Mouse (Mus musculus): ENCODE results near the gene Actg2.

Gene Actg2

GRCm38 (mm10) chr6:83479193-83479592 is 56.9 kb downstream of the Actg2 start:
- DNase-seq (ENCODE audit: low read depth) = no peak

DNA sequence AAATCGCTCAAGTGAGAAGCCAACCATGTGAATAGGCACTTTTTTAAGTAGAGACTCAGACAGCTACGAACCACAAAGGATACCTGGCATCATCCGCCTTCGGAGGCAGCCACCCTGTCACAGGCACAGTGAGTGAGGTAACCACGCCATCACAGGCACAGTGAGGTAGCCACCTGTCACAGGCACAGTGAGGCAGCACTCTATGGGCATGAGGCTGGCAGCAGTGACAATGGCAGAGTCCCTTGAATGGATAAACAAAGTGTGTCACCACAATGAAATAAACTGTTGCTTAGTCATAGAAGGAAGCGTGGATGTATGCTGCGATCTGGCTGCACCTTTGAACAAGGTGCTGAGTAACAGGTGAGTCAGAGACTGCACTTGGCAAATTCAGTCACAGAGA is 57.4 kb downstream of the Actg2 start:
- DNase-seq (ENCODE audit: low read depth) = no peak

DNA sequence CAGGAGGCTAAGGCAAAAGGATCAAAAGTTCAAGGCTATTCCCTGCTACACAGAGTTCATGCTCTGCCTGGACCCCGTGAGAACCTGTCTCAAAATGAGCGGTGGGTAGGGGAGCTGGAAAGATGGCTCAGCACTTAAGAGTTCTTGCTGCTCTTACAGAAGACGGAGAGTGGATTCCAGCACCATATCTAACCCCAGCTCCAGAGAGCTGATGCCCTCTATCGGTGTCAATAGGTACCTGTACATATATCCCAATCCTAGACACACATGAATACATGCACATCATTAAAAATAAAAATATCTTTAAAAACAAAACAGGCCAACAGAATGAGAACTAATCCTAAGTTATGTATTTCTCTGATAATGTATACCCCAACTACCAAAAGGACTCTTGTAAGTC is 57.8 kb downstream of the Actg2 start:
- DNase-seq (ENCODE audit: low read depth) = no peak

- no peak for DNase-seq (ENCODE audit: low read depth)
Measured at GRCm38 (mm10) chr6:83475431-83475830, 60.6 kb downstream of the Actg2 start.

DNA sequence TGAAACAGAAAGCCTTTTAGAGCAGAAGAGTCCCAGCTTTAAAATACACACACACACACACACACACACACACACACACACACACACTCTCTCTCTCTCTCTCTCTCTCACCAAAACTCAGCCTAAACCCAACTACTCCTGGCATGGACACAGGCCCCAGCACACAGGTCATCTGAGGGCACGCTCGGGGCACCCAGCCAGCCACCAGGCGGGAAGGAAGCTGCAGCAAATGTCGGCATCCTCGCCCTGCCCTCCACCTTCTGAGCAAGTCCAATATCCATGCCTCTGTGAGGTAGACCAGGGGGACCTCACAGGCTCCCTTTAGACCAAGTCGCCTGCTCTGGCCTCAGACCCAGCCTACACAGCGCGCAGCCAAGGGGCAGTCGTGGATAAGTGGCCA is 62.8 kb downstream of the Actg2 start:
- DNase-seq (ENCODE audit: low read depth) = no peak

- no peak for DNase-seq (ENCODE audit: low read depth)
Measured at GRCm38 (mm10) chr6:83471739-83472138, 64.3 kb downstream of the Actg2 start.

DNA sequence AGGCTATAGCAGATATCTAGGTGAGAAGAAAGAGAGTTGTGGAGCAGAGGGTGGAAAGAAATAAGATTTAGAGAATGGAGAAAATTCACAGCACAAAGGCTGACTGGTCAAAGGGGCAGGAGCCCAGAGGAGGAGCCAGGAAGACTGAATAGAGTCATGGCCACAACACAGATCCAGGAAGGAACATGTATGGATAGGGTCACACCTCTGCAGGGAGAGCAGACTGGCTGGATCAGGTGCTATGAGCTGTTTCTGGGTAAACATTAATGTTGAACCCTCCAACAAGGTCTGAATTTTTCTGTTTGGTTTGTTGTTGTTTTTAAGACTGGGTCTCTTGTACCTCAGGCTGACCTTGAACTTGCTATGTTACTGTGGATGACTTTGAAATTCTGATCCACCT is 72.1 kb downstream of the Actg2 start:
- no peak for DNase-seq (ENCODE audit: low read depth)

Measured in c-Kit-positive CD71-negative TER-119-negative erythroid progenitor cells, embryonic 14.5 days (primary cell).